Mouse (Mus musculus) liver, embryonic 14.5 days (tissue): ENCODE data around the gene Tgfbr3.

ENCODE experiments used
- CTCF ChIP-seq: IDR thresholded peaks from 2 replicates; pipeline ENCODE4 v1.5.1; 2016; ENCODE audit warnings: antibody characterized with exemption, low read depth, control low read depth
- EP300 ChIP-seq: IDR thresholded peaks from 2 replicates; pipeline ENCODE4 v1.6.1; 2016; ENCODE audit warnings: antibody characterized with exemption, low read depth

GRCm38 (mm10) chr5:107059514-107059913, 229.9 kb downstream of the Tgfbr3 start:
- TF ChIP-seq CTCF (no peak), EP300 (no peak)
